Mouse (Mus musculus) left cerebral cortex, adult 11 months (tissue): ENCODE measurements around the gene Anapc7.
"Not testable (repeated sequence)": the region's sequence is repeated elsewhere in the genome, so short reads cannot be mapped to it uniquely, and the experiment has no call there.

Experiments
- DNase-seq: peaks from one replicate; pipeline ENCODE4 v3.0.0; 2022; ENCODE audit warnings: low spot score

Anapc7 gene

GRCm38 (mm10) chr5:122409692-122410645, 11.5 kb upstream of the Anapc7 start:
- no peak for DNase-seq

GRCm38 (mm10) chr5:122411892-122412291, 9.6 kb upstream of the Anapc7 start:
- DNase-seq: no peak

DNA sequence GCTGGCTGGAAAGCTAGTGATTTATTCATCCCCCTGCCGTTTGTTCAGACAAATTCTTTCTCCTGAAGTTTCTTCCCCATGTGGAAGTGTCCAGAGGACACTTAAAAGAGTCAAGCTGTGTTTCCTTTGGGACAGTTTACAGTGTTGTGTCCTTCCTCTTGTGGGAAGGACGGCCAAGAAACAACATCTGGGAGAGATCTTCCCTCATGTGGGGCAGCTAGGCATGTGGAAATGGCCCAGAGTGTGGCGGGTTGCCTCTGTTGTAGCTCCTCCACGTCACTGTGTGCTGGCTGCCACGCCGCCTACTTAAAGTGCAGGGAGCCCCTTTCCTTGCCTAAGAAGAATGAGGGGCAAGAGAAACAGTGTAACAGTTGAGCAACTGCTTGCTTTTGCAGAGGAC, 8.7 kb upstream of the Anapc7 start:
- DNase-seq: no peak

- DNase-seq: no peak
These were observed 7.1 kb upstream of the Anapc7 start for GRCm38 (mm10) chr5:122414351-122414750.

DNA sequence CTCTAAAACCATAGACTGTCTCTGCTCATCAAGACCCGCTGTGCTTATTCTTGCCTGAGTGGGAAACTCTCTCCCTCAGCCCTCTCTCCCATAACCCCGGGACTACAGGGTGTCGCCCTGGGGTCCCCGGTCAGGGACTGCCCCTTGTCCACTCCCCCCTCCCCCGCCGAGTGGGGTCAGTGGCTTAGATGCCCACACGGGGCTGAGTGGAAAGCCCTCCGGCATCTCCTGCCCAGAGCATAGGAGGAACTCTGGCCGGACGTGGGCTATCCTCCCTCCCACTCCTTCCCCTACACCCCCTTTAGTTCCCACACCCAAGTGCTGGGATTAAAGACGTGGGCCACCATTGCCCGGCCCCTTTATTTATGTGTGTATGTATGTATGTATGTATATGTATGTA, 6.0 kb upstream of the Anapc7 start:
- DNase-seq: no peak

- not testable (repeated sequence) for DNase-seq
These were observed 817 bp upstream of the Anapc7 start for GRCm38 (mm10) chr5:122420676-122421075.

DNA sequence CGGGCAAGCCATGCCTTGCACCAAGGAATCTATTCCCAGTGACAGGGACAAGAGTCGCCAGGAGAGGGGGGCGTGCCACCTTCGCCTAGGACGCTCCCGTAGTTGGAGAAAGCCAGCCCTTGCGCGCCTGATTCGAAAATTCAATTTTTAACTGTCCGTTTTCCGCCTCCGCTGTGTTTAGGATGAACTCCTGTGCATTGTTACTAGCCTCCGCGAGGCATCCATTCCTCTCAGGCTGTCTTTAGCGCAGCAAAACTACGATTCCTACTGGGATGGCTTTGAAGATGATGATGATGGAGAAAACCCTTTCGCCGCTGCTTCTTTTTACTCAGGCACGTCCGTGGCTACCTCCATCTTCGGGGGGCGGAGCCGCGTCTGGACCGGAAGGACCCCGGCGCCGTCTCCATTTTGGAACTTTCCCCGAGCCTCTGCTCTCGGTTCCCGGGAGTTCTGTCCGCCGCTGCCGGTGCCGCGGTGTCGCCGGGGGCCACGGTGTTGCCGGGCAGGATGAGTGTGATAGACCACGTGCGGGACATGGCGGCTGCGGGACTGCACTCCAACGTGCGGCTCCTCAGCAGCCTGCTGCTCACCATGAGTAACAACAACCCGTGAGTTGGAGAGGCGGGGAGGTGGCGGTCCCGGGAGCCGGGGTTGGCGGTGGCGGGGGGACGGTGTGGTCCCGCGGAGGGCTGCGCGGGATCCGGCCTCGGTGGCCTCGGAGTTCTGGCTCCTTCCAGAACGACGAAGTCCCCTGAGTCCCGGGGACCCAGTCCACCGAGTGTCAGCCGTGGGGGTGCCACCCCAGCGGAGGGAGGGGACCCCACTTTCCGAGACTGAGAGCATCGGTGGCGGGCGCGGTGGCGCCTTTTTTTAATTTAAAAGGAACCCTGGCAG, 825 bp downstream of the Anapc7 start:
- peak; percentile 73 for DNase-seq

- no peak for DNase-seq
These were observed 1.6 kb downstream of the Anapc7 start for GRCm38 (mm10) chr5:122423083-122423482.

GRCm38 (mm10) chr5:122425550-122425949, 4.1 kb downstream of the Anapc7 start:
- no peak for DNase-seq

GRCm38 (mm10) chr5:122430036-122430775, 8.7 kb downstream of the Anapc7 start:
- no peak for DNase-seq

DNA sequence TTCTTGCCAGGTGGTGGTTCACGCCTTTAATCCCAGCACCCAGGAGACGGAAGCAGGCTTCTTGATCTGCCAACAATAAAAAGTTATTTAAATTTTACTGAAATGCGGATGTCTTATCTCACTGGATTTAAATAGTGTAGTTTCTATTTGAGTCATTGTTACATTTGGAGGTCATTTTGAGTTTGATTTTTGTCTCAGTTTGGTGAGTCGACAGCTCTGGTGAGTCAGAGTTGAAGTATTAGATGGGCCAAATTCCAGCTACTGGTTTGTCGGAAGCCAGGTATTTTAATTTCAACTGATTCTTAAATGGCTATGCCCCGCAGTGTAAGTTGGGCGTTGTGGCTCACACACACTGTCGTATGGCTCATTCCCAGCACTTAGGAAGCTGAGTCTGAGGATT, 9.7 kb downstream of the Anapc7 start:
- DNase-seq: no peak

- DNase-seq: no peak
These were observed 13.0 kb downstream of the Anapc7 start for GRCm38 (mm10) chr5:122434541-122434940.

DNA sequence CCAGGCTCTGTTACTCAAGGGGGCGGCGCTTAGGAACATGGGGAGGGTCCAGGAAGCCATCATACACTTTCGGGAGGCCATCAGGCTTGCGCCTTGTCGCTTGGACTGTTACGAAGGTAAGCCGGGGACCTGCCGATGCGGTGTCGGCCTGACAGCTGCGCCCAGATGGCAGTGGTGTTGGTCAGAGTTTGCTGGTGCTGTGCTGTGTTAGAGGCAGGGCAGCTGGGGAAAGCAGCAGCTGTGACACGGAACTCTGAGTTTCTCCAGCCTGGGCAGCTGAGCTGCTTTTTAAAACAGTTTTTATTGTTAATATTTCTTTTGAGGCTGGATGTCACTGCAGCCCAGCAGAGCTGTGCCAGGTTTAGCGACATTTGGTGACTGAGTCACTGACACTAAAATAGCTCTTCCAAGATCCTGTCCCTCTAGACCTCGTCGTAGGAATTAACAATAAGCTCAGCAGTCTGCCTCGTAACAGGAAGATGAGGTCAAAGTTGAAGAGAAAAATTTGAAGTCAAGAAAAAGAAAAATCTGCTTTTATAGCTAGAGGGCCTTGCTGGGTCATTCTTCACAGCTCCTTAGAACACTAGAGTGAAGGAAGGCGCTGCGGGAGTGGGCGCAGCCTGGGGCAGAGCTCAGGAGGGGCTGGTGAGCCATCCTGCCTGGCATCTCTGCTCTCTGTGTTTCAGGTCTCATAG, 18.1 kb downstream of the Anapc7 start:
- DNase-seq: no peak

DNA sequence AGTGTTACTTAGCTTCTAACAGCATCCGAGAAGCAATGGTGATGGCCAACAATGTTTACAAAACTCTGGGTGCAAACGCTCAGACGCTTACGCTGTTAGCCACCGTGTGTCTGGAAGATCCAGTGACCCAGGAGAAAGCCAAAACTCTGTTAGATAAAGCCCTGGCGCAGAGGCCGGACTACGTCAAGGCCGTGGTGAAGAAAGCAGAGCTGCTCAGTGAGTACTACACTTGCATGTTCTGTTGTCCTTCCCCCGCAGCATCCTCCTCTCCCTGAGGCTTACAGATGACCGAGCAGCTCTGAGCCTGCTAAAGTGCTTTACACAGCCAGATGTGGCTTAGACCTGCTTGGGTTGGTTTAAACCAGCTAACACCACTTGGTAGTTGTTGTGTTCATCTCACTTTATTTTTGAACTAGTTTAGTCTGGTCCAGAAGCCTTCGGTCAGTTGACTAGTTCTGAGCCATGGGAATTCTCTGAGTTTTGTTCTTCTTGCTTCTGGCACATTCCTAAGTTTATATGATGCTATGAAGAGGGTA, 18.7 kb downstream of the Anapc7 start:
- no peak for DNase-seq

DNA sequence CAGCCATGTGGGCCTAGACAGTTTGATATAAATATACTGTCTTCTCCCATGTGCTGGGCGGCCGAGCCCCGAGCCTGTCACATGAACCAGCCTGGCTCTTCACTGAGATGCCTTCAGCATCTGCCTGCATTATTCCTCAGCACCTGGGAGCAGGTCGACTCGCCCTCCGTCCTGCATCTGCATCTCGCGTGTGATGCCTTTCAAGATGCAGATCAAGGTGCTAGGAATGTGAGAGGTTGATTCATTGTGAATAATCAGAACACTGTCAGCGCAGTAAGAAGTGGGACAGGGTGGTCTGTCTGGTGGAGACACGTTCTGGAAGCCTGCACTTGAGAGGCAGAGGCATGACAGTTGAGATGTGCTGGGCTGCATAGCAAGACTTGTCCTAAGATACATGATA, 23.0 kb downstream of the Anapc7 start:
- no peak for DNase-seq

- DNase-seq: no peak
These were observed 23.6 kb downstream of the Anapc7 start for GRCm38 (mm10) chr5:122445051-122445610.

GRCm38 (mm10) chr5:122447857-122448256, 26.4 kb downstream of the Anapc7 start:
- no peak for DNase-seq

DNA sequence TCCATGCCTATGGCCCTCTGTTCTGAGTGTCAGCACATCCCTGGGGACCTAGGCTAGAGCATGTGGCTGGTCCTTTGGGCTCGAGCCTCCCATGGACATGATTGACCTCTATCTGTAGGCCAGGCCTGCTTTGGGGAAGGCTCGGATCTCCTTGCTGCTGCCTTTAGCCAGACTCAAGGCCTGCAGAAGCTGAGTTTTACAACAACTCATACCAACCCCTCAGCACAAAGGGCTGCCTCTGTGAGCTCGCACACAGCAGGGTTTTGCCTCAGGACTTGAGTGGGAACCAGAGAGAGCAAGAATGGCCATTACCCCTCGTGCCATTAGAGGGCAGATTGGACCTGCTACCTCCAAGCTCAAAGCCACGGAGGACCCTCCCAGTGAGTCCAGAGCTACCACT, 27.4 kb downstream of the Anapc7 start:
- no peak for DNase-seq

- DNase-seq: no peak
These were observed 28.5 kb downstream of the Anapc7 start for GRCm38 (mm10) chr5:122449946-122450345.

DNA sequence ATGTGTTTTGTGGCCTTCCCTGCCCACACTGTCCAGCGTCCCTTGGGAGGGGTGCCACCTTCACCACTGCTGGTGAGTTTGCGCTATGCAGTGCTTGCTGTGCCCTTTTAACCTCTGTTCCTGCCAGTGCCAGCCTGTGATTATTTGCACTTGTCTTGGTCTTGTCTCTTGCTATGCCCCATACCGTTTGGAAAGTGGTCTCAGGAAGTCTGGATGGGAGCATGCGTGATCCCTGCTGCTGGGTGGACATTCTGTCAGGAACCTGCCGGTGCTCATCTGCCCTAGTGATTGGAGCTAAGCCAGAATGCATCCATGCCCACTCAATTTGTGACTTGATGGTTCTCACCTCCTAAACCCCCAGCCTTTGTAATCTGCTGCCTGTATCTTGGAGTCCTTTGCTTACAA, 29.4 kb downstream of the Anapc7 start:
- DNase-seq: no peak

DNA sequence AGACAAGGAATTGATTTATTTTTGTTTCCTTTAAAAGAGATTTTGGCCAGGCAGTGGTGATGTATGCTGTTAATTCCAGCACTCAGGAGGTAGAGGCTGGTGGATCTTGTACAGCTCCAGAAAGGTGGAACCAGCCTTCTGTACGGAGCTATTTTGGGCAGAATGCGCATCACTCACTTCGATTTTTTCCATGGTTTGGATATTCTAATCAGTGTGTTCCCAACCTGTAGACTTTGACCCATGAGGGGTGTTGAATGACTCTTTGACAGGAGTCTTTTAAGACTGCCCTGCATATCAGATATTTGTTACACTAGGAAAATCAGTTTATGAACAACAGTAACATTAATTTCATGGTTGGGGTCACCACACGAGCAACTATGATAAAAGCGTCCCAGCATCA, 29.8 kb downstream of the Anapc7 start:
- DNase-seq: no peak
